Mouse (Mus musculus) frontal cortex, adult (tissue): ENCODE data around the gene Rad51d.

Source experiments
- ATAC-seq: cut with Nextera tagmentation; 2 replicates; pipeline ENCODE4 v1.9.2; 2017; ENCODE audit warnings: mild to moderate bottlenecking, moderate library complexity, mixed read lengths; ENCODE audit not compliant: low TSS enrichment

Rad51d gene

DNA sequence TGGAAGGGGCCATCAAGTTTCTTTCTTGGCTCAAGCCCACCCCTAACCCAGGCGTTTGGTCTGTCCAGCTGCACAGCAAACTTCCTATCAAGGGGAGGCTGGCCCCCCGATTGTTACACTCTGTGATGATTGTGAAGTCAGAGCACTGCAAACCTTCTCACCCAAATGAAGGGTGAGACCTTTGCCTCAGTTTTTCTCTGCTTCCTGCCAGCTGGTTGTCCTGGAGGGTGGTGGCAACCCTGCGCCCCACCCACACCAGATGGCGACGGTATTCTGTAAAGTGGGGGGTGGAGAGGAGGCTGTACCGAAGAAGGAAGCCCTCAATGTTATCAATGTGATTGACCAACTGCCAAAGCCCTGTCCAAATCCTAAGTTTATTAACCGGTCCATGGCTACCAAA is 1.5 kb upstream of the Rad51d start, which contains the start of gene Fndc8:
Gene Fndc8, plus strand, starts transcription at position 189 of the 400 bp plus-strand sequence.
- no peak for ATAC-seq

DNA sequence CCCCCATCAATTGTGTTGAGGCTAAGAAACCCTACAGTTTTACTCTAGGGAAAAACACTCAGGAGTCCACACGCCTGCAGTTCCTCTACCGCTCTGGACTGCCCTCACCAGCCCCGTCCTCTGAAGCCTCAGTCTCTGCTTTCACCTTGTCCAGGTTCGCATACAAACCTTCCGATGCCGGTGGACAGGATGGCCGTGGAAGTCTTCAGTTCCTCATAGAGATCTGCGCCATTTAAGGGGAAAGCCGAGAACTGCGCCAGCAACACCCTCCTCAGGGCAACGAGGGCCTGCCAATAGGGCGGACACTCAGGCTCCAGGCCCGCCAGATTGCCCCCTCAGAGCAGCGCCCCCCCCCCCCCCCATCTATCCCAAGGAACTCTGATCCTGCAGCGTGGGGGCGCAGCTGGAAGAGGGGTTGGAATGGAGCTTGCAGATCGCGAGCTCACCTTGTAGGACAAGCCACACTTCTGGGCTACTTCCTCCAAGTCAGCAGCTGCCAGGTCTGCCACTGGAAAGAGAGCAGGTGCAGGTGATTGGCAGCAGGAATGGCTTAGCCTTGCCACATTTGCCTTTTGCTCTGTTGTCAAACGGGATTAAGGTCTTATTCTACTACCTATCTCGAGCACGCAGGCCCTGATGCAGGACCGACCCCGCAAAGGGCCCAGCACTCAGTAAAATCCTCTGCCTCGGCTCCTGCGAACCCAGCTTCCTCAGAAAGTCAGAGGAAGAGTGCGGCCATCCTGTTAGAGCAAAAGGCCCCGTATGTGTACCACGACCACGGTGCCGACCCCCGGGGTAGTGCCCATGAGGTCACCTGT is 681 bp downstream of the Rad51d start:
- peak; percentile 55 for ATAC-seq

DNA sequence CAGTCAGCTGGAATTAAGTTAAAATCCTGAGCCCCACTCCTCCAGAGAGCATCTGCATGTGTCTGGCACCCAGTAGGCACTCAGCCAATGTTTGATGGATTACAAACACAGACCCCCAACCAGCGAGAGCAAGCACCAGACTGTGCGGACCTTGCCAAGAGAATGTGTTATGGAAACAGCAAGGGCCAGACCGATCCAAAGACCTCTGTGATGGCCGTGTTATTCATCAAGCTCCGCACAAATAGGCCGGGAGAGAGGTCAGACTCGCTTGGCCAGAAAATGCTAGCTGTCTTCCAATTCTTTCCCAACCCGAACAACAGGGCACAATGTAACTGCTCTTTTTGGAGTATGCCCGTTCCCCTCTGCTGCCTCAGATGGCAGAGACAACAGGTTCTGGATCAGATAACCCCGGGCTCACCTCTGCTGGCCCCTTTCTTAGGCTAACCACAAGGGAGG is 1.9 kb downstream of the Rad51d start:
- no peak for ATAC-seq

DNA sequence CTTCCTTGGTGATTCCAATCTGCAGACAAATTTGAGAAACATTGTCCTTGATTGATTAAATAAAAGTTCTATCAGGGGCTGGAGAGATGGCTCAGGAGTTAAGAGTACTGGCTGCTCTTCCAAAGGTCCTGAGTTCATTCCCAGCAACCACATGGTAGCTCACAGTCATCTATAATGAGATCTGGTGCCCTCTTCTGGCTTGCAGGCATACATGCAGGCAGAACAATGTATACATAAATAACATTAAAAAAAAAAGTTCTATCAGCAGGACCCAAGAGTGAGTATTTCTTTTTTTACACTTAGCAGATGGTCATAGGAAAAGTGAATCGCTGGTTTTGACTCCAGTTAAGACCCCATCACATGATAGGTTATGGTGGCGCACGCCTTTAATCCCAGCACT is 3.9 kb downstream of the Rad51d start:
- no peak for ATAC-seq

DNA sequence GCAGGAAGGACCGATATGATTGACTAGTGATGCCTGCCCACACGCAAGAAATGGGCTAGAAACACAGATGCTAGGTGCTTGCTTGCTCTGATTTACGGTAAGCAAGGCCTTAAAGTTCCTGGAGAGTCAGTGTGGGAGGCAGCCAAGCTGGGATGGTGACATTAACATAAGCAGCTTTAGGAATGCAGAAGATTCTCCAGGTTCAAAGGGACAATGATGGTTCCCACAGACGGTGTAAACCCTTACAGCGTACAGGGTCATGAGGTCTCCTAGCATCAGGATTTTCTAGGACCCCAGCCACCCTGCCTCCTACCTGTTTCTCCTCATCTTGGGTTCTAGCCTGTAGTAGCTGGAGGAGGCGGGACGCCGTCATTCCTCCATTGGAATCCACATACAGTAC is 7.2 kb downstream of the Rad51d start:
- peak; percentile 34; the same call in 1 of the 2 replicates for ATAC-seq

DNA sequence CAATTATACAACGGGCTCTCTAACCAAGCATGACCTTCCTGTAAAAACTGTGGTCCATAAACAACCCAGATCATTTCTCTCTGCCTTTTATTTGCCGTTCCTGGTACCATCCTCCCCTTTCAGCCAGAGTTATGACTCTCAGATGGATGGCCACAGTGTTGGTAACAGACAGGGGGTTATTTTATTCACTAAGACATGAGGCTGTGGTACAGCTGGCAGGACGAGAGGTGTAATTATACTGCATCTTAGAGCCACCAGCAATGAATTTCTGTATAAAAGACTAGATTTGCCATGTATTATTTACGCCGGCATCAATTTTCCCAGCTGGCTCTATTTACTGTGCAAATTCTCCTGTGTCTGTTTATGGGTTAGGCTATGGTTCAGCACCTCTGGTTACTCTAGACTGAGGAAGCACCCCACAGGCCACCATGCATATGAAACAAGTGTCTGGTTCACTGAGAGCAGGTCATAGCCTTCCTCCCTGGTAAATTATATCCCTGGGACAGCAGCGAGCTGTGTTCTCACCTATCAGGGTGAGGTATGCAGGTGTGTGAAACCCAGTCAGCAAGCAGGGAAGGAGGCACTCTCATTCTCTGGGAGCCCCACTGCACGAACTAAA is 12.6 kb downstream of the Rad51d start:
- ATAC-seq = no peak

DNA sequence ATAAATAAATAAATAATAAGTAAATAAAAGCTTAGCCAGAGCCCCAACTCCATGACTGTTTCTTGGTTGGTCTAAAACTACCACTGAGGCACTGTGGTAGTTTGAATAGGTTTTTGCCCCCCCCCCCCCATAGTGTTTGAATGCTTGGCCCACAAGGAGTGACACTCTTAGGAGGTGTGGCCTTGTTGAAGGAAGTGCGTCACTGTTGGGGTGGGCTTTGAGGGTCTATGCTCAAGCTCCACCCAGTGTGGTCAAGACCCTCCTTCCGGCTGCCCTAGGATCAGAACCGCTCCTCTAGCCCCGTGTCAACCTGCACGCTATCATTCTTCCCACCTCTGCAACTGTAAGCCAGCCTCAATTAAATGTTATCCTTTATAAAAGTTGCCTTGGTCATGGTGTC is 14.8 kb downstream of the Rad51d start:
- no peak for ATAC-seq

DNA sequence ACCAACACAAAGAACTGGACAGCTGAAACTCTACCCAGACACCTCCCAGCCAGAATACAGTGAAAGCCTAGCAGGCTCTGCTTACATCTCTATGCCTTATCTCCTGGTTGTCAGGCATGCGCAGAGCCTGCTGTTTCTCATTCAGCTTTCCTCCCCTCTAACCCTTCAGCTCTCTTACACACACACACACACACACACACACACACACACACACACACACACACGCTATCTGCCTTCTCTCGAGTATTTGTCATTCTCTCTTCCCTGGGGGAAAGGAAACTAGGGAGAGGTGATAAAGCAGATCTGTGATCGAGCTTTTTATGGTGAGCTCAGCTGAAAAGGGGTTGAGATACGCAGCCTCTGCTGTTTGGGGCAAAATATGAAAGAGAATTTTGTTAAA is 15.5 kb downstream of the Rad51d start:
- no peak for ATAC-seq

DNA sequence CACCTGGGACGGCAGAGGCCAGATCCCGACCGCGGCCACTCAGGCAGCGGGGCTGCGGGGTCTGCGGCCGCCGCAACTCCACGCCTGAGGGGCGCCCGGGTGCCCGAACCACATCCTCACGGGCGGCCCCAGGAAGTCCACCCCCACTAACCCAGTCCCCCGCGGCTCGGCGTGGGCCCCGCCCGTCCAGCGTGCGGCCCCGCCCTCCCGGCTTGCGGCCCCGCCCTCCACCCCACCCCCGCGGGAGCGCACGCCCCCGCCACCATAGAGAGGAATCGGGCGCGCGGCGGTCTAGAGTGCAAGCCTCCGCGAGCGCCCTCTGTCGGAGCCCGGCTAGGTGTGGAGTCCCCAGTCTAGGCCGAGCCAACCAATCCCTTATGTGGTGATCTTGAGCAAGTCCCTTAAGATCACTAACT is 19.4 kb downstream of the Rad51d start, which contains the start of gene Rffl:
Gene Rffl, minus strand, starts transcription at position 180 of the 416 bp plus-strand sequence.
- peak; percentile 85 for ATAC-seq

DNA sequence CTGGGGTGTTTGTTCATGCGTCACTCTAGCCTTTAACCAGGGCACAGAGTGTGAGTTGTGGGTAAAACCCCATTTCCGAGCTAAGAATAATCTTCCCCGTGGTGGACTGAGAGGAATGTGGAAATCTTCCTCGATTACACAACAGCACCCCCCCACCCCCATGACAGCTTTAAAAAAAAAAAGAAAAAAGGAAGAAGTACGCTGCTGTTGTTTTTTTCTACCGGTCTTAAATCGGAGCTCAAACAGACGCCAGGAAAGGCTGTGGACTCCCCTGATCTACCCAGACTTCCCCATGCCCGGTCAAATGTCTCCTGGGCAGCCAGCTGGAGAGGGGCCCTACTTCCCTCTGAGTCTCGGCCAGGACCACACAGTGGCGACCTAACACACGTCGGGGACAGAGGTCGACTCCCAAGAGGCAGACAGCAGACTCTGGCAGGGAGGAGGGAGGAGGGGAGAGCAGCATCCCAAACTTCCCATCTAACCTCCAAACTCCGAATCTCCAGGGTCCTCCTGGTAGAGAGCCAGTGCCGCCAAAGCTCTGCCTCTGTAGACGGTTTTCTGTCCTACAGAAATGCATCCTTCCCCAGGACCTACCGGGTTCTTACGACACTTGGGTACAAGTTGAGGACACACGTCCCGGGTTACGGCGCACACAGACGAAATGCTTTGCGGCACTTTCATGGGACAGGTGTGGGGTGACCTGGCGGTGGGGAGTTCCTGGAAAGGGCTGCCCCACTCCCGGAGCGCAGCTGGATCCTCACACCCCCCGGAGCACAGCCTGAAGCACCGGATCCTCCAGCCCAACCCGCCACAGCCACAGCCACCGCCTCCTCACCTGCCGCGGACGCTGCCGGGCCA is 20.0 kb downstream of the Rad51d start:
- ATAC-seq = peak; percentile 51

DNA sequence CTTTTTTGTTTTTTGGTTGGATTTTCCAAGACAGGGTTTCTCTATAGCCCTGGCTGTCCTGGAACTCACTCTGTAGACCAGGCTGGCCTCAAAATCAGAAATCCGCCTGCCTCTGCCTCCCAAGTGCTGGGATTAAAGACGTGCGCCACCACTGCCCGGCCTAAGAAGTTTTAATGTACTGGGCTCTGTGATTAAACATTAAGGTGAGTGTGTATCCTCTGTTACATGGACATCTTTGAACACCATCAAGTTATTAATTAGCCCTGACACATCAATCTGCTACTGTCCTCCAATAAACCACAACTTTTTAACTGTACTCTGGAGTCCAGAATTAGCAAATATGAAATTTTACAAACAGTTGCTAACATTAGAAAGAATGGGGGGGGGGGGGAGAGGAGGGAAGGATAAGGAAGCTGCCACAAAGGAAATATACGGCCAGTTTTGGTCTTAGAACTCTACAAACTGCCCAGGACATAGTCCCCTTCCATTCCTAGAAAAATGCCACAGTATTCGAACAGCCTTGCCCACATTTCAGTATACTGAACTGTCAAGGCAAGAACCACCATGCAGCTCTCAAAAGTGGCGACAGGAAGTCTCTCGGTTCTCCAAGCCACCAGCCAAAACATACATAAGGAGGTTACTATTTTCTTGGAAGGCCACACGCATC is 20.8 kb downstream of the Rad51d start:
- ATAC-seq = peak; percentile 15; the same call in 1 of the 2 replicates

DNA sequence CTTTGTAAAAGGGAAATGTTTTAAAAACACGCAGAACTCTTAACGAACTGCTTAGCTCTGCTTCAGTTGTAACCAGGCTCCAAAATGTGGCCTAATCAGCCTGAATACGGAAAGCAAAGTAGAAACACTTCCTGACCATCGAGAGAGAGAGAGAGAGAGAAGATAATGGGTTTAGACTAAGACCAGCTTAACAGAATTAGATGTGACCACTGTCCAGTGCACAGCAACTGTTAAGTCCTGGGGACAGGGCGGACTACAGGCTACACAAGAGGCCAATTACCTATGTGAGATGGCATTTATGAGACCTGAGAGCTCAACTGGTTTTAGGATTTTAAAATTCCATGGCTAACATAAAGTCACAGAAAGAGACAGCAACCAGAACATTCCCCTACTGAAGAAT is 22.5 kb downstream of the Rad51d start:
- ATAC-seq = no peak

DNA sequence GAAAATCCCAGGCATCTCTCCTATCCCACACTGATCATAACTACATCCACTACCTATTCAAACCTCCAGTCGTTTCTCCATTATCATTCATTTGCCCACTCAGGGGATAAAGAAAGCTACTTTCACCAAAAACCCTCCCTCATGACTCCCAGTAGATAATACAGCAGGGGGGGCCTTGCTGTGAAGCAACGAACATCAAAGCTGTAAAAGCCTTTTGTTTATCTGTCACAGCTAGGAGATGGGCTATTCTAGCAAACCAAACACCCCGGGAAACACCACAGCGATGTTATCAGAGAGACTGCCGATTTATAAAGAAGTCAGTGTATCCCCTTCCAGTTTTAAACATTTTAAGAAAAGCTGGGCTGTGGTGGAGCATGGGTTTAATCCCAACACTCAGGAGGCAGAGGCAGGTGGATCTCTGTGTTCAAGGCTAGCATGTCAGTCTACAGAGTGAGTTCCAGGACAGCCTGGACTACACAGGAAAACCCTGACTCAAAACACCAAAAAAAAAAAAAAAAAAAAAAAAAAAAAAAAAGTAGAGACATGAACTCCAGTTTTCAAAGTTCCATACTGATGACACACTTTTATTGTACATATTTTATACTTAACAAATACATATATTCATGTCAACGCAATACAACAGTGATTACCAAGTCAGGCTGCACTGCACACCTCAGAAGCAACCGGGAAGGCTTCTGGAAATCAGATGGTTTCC is 23.4 kb downstream of the Rad51d start:
- no peak for ATAC-seq

DNA sequence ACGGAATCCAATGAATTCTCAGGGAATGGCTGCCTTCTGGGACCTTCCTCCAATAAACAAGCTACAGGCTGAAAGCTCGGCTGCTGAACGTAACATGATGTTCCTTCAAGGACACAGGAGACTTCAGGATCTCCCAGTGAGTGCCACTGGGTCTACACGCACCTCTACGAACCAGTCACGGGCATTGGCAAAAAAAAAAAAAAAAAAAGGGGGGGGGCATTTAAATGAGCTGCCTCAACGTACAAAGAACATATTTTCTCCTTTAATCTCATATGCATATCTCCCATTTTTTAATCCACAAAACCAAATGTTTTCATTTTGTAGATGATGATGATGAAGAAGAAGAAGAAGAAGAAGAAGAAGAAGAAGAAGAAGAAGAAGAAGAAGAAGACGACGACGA is 24.5 kb downstream of the Rad51d start:
- ATAC-seq = no peak

DNA sequence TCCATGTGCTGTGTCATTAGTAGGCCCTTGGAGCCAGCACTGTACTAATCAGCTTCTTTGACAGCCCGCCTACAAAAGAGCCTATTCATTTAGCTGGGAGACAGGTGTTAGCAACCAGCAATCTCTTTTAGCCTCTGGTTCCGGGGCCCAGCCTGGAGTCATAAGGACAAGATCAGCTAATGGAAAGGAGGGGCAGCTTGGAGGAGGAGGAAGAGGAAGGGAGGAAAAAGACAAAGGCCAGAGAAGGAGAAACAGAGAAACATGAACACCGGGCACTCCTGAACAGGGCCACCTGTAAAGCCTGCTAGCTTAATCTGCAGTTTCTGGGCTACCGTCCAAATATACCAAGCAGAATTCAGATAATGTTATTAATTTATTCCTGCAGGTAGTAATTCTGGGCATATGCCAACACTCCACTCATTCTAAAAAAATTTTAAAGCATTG is 26.9 kb downstream of the Rad51d start:
- no peak for ATAC-seq

DNA sequence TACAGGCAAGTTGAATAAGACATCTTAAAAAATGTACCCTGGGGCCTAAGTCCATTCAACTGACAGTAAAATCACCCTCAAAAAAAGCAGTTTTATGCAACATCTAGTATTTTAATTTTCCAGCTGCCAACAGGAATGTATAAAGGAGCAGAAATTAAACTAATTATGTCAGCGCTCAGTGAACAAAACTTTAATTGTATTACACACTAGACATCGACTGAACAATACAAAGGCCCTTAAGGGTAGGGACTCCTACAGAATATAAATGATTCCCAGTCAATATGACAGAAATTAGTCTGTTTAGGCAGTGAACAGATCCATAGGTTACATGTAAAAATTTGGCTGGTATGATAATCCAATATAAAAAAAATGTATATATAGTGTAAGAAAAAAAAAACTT is 27.4 kb downstream of the Rad51d start:
- no peak for ATAC-seq

DNA sequence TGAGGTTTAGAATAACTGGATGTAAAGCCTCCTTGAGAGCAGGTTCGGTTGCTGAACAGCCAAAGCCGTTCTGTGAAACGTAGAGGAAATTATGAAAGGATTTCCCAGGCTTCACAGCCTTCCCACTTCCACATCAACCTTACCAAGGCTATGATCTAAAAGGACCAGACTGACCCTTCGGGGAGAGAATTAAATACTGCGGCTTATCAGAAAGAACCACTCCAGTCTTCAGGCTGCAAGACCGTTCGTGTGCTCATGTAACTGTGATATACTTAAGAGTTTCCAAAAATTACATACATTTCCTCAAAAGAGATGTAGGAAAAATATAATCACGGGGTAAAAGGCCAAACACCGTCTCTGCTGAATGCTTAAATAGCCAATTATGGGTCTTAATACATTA is 27.8 kb downstream of the Rad51d start:
- no peak for ATAC-seq

DNA sequence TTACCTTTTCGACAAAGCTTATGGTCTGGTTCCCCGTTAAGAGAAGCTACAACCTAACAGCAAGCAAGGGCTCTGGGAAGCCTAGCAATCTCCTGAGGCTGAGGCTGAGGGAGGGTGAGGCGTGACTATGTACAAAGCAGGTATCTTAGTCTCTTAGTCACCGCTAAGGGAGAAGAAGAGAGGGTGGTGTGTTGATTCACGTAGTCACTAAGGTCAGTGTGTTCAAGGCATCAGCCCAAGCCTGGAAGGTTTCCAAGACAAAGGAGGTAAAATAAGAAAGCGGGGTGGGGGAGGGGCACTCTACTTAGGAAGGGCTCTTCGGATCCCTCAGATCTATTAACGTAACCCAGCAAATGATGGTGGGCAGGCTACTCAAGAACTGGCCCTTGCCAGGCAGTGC is 28.9 kb downstream of the Rad51d start:
- no peak for ATAC-seq

DNA sequence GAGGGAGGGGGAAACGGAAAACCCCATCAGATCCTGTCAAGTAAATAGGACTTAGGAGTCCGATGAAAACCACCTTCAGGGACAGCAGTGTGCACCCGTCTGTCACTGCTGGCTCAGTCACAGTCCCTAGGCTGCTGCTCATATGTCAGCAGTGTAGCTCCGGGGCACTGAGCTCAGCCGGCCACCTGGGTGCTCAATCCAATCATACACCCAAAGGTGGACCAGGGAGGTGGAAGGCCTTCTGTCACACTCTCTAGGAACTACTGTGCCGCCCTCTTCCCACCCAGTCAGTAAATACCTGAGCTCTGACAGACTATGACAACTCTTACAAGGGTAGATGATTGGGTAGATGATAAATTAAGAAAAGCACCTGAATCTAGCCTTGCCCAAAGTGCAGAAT is 29.7 kb downstream of the Rad51d start:
- ATAC-seq = no peak

DNA sequence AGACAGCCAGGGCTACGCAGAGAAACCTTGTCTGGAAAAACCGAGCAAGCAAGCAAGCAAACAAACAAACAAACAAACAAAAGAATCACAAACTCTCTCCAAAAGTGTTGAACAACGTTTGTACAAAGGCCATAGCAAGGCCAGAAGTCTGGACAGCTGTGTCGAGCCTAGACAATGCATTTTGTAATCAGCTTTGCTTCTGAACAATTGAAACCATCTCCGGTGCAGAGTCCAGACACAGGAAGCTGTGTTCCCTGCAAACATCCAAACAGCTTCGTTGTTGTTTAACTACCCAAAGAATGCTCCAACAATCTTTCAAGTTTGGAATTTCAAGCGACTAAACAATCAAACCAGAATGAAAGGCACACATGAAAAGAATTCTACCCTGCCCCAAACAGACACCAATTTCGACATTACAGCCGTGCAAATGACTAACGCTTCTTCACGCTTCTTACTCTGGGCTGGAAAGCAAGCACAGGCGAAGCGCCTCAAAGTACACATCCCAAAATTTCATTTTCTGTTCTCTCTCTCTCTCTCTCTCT is 33.0 kb downstream of the Rad51d start:
- no peak for ATAC-seq

DNA sequence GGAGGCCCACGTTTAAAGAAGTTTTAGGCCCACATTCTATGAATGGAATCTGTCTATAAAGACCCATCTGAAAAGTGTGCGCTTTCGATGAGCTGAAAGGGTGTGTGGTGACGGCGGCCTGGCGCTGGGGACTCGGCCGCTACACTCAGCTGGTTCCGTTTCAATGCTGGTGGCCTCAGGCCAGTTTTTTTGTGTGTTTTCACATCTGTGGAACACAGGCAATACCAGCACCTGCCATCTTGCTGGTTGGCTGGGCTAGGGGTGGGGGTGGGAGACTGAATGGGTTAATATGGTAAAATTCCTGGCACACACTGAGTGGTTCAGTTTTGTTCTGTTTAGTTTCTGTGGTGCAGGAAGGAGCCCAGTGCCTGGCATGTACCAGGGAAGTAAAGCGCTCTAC is 34.4 kb downstream of the Rad51d start:
- ATAC-seq = no peak
